In genomic region chr2:65896542-65896941, GRCm38 (mm10) we compare ENCODE assay signal across 9 mouse cellular contexts. TPM values are rescaled to one million over a fixed set of nuclear protein-coding genes. Genes with fewer than 3 reads are reported as not detected.
DNase-seq lines count a peak whose midpoint lies in the region; ATAC-seq and TF ChIP-seq lines count a peak whose summit lies in the region.
"Had no signal": no experiment of that assay in that cellular context is flagged by ENCODE, and none has a peak within 500 bp of the region (broad histone marks: within the 10 kb centered on the region; RNA-seq: fewer than 3 reads in every experiment).

No protein-coding gene starts in this region.

- no peak for ATAC-seq in hindbrain, embryonic 11.5 days (ENCODE audit: low FRiP score)
- peak; percentile 64; the same call in 1 of the 2 replicates for ATAC-seq in midbrain, embryonic 15.5 days (replicated peaks)

- 39% methylated on average over 5 of the region's 5 CpGs for WGBS in hindbrain, embryonic 11.5 days
- WGBS in hindbrain, embryonic 10.5 days, result 31% methylated on average over 5 of the region's 5 CpGs
- WGBS in midbrain, embryonic 15.5 days, result 12% methylated on average over 5 of the region's 5 CpGs
- WGBS in thymus, adult 2 months, result 79% methylated on average over 5 of the region's 5 CpGs

- 0 out of 2 replicates have a peak overlapping the region, but pooled peaks have one; percentile 36 for H3K27ac ChIP-seq in hindbrain, embryonic 11.5 days (ENCODE audit: low read depth, low read length)
- no peak overlapping the region for H3K27ac ChIP-seq in hindbrain, embryonic 10.5 days
- H3K27ac ChIP-seq in midbrain, embryonic 15.5 days, result peak overlapping the region; percentile 59
- H3K27ac ChIP-seq in thymus, adult 2 months (ENCODE audit: control insufficient read depth, insufficient read depth, low read length), result no peak overlapping the region

- no peaks in the 10 kb centered on the region for H3K27me3 ChIP-seq in hindbrain, embryonic 11.5 days (ENCODE audit: control insufficient read depth, insufficient read depth, low read length)
- no peaks in the 10 kb centered on the region for H3K27me3 ChIP-seq in hindbrain, embryonic 10.5 days (ENCODE audit: insufficient read depth, poor library complexity, severe bottlenecking)
- no peaks in the 10 kb centered on the region for H3K27me3 ChIP-seq in midbrain, embryonic 15.5 days (replicated peaks)
- no peaks in the 10 kb centered on the region for H3K27me3 ChIP-seq in thymus, adult 2 months (ENCODE audit: control insufficient read depth, insufficient read depth, low read length)

- no peaks in the 10 kb centered on the region; the same call in 1 of the 2 replicates for H3K4me1 ChIP-seq in hindbrain, embryonic 11.5 days (replicated peaks; ENCODE audit: control insufficient read depth, insufficient read depth, low read length)
- H3K4me1 ChIP-seq in hindbrain, embryonic 10.5 days (replicated peaks), result peaks cover 24% of the 10 kb centered on the region
- H3K4me1 ChIP-seq in midbrain, embryonic 15.5 days, result peaks cover 10% of the 10 kb centered on the region
- H3K4me1 ChIP-seq in thymus, adult 2 months (replicated peaks; ENCODE audit: control insufficient read depth, insufficient read depth, low read length), result no peaks in the 10 kb centered on the region

- no peaks in the 10 kb centered on the region for H3K9me3 ChIP-seq in hindbrain, embryonic 11.5 days (ENCODE audit: control insufficient read depth, low read length)
- H3K9me3 ChIP-seq in hindbrain, embryonic 10.5 days, result no peaks in the 10 kb centered on the region
- no peaks in the 10 kb centered on the region for H3K9me3 ChIP-seq in midbrain, embryonic 15.5 days

- no peak for TF ChIP-seq CTCF in thymus, adult 2 months (IDR thresholded peaks at IDR 0.05; ENCODE audit: borderline replicate concordance, control insufficient read depth, extremely low read depth, insufficient read depth, low read length, poor library complexity)

- H3K4me2 ChIP-seq in hindbrain, embryonic 11.5 days (replicated peaks; ENCODE audit: low read depth, low read length), result no peak overlapping the region
- peak overlapping the region; percentile 40 for H3K4me2 ChIP-seq in midbrain, embryonic 15.5 days

- DNase-seq in hindbrain, embryonic 11.5 days (ENCODE audit: low spot score), result no peak
- DNase-seq in hindbrain, embryonic 10.5 days (ENCODE audit: low spot score), result no peak
- DNase-seq in cerebellum, postnatal 14 days, result peak; percentile 68 to 72
- peak; percentile 56 for DNase-seq in heart, postnatal 4 days
- no peak for DNase-seq in adrenal gland, postnatal 36 days
- DNase-seq in adrenal gland, adult 2 months, result no peak
- no peak for DNase-seq in thymus, adult 2 months

- no peaks in the 10 kb centered on the region for H3K36me3 ChIP-seq in hindbrain, embryonic 11.5 days (ENCODE audit: control insufficient read depth, insufficient read depth, low read length)
- H3K36me3 ChIP-seq in hindbrain, embryonic 10.5 days, result no peaks in the 10 kb centered on the region
- H3K36me3 ChIP-seq in midbrain, embryonic 15.5 days (replicated peaks), result no peaks in the 10 kb centered on the region
- no peaks in the 10 kb centered on the region for H3K36me3 ChIP-seq in thymus, adult 2 months (ENCODE audit: control insufficient read depth, insufficient read depth, low read length)

- no peak for TF ChIP-seq POLR2A in thymus, adult 2 months (IDR thresholded peaks at IDR 0.05; ENCODE audit: control insufficient read depth, extremely low read depth, insufficient read depth, low read length, poor library complexity)

- H3K4me3 ChIP-seq in hindbrain, embryonic 11.5 days (ENCODE audit: low read depth, low read length), result no peak overlapping the region
- H3K4me3 ChIP-seq in hindbrain, embryonic 10.5 days, result no peak overlapping the region
- H3K4me3 ChIP-seq in midbrain, embryonic 15.5 days, result no peak overlapping the region
- no peak overlapping the region for H3K4me3 ChIP-seq in thymus, adult 2 months (ENCODE audit: control insufficient read depth, insufficient read depth, low read length)

- no peak overlapping the region for H3K9ac ChIP-seq in hindbrain, embryonic 11.5 days (ENCODE audit: low read depth, low read length)
- H3K9ac ChIP-seq in midbrain, embryonic 15.5 days, result no peak overlapping the region

RNA-seq across cellular contexts. Expression of gene Csrnp3, which starts 51.0 kb away (rescaled TPM):
- polyA plus RNA-seq in hindbrain, embryonic 11.5 days (2014; fragmentation: Nextera tagmentation; extraction: Ambion mirVana), result 17.3 and 32.3 TPM in 2 replicates
- 9.8 and 12.3 TPM in 2 replicates for polyA plus RNA-seq in hindbrain, embryonic 10.5 days (2016; fragmentation: Nextera tagmentation; extraction: Ambion mirVana)
- 1 to 10 TPM in 1 of 2 experiments, under 1 TPM in 1; 0.71 to 1.1 TPM for total RNA-seq in heart, postnatal 4 days (2021)
- 62.3 and 70.4 TPM in 2 replicates for polyA plus RNA-seq in midbrain, embryonic 15.5 days (2015; fragmentation: Nextera tagmentation; extraction: Ambion mirVana)
- total RNA-seq in adrenal gland, postnatal 36 days (2021), result under 1 TPM; 0.33 to 0.69 TPM
- 1 to 10 TPM in 1 of 2 experiments, under 1 TPM in 1; 0.17 to 1.0 TPM for total RNA-seq in adrenal gland, adult 2 months (2021)
- polyA plus RNA-seq in adrenal gland, adult 2 months (2012; rRNA removed), result 0.12 TPM in 2 replicates
- 0.06 and 0.08 TPM in 2 replicates for polyA plus RNA-seq in thymus, adult 2 months (2012; rRNA removed)
- polyA plus RNA-seq: C2C12 had no signal

Comparison
In these comparisons a context has a peak if more than half of its experiments do, and no peak if none do; other contexts are left out.
1. H3K27ac ChIP-seq: peak in hindbrain, embryonic 11.5 days (single experiment) and midbrain, embryonic 15.5 days (single experiment); none in hindbrain, embryonic 10.5 days (single experiment) and thymus, adult 2 months (single experiment).
2. DNase-seq: peak in cerebellum, postnatal 14 days (2 of 2) and heart, postnatal 4 days (single experiment); none in hindbrain, embryonic 11.5 days (single experiment), hindbrain, embryonic 10.5 days (single experiment), adrenal gland, postnatal 36 days (0 of 2), adrenal gland, adult 2 months (single experiment) and thymus, adult 2 months (single experiment).